Mouse (Mus musculus) limb, embryonic 10.5 days (tissue): ENCODE measurements around the gene Traf1. TPM values are rescaled to one million over a fixed set of nuclear protein-coding genes. Genes with fewer than 3 reads are reported as not detected.
A peak's percentile ranks its signal among the peaks of the same experiment; 100 is the strongest.

Source experiments
- DNase-seq: peaks from one replicate; pipeline ENCODE4 v3.0.0-alpha.2; 2017; ENCODE audit warnings: low spot score
- H3K27ac ChIP-seq: fragments of 300-500 bp; sonication (generic); 2 replicates; pipeline ENCODE4 v1.5.1; 2016; ENCODE audit warnings: mild to moderate bottlenecking
- H3K27me3 ChIP-seq: fragments of 300-500 bp; sonication (generic); 2 replicates; pipeline ENCODE4 v1.6.1; 2016; ENCODE audit warnings: low read depth, mild to moderate bottlenecking; ENCODE audit not compliant: poor library complexity, severe bottlenecking
- H3K36me3 ChIP-seq: fragments of 300-500 bp; sonication (generic); 2 replicates; pipeline ENCODE4 v1.6.1; 2016; ENCODE audit warnings: mild to moderate bottlenecking, moderate library complexity
- H3K4me1 ChIP-seq: fragments of 300-500 bp; sonication (generic); 2 replicates; pipeline ENCODE4 v1.6.1; 2016
- H3K4me3 ChIP-seq: fragments of 300-500 bp; sonication (generic); 2 replicates; pipeline ENCODE4 v1.5.1; 2016; ENCODE audit warnings: mild to moderate bottlenecking, moderate library complexity
- H3K9me3 ChIP-seq: fragments of 300-500 bp; sonication (generic); replicated peaks from 2 replicates; pipeline ENCODE4 v1.6.1; 2016; ENCODE audit warnings: mild to moderate bottlenecking
- WGBS: fragments of 180-500 bp; shearing (Covaris S2); methylation state at CpG from one replicate; pipeline ENCODE4 v1.1.7; 2016; 5-methylcytosine and 5-hydroxymethylcytosine counted together
- polyA plus RNA-seq: library from polyadenylated mRNA; unstranded; fragments of >200 nt; fragmentation: Nextera tagmentation; extraction: Ambion mirVana; gene quantifications from 2 replicates; pipeline ENCODE4 v1.2.1, GENCODE M21; 2016

The Traf1 gene
- polyA plus RNA-seq: not detected in 2 replicates

DNA sequence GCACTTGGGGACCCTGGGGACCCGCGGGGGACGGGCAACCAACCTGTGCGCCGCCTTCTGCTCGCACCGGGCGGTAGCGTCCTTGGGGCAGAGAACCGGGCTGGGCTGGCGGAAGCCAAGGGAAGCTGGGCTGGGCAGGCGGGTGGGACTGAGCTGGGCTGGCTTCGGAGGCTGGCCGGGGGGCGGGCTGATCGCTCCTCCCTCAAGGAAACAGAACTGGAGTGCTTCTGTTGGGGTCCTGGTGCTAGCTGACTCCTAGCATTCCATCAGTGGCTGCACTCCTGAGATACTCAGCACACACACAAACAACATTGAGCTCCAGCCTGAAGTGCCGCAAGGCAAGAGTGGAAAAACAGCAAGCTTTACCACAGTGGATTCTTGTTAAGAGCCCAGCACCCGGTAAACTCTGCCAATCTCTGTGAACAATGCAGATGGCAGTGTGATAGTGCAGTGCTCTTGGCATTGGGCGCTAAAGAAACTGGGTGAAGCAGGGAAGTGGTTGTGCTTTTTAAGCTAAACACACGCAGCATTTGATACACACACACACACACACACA is at the start of gene Traf1:
Gene Traf1 (minus strand): TSS at position 292 of the 556 bp plus-strand sequence.
- WGBS: 15% methylated on average over 20 of the region's 20 CpGs
- H3K27ac ChIP-seq: peak within 1 kb of the TSS; percentile 66
- no peaks in the 10 kb centered on the region for H3K9me3 ChIP-seq
- peaks cover 25% of the 10 kb centered on the region for H3K27me3 ChIP-seq
- peaks cover 27% of the 10 kb centered on the region for H3K4me1 ChIP-seq
- H3K36me3 ChIP-seq: no peaks in the 10 kb centered on the region
- peak within 1 kb of the TSS; percentile 38 for H3K4me3 ChIP-seq
- DNase-seq: no peak

DNA sequence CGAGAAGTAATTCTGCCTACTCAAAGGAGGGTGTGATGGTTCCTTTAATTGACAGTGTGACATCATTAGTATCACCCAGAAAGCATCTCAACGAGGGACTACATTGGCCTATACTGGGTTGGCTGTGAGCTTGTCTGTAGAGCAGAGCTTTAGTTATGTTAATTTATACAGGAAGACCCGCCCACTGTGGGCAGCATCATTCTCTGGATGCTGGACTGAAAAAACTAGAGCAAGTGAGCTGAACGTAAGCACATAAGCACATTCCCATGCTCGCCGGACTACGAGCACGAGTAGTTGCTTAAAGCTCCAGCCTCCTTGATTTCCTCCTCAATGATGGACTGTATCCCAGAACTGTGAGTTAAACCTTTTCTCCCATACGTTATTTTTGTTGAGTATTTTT is 37.4 kb upstream of the Traf1 start:
- 84% methylated on average over 9 of the region's 9 CpGs for WGBS
- no peaks in the 10 kb centered on the region for H3K9me3 ChIP-seq

DNA sequence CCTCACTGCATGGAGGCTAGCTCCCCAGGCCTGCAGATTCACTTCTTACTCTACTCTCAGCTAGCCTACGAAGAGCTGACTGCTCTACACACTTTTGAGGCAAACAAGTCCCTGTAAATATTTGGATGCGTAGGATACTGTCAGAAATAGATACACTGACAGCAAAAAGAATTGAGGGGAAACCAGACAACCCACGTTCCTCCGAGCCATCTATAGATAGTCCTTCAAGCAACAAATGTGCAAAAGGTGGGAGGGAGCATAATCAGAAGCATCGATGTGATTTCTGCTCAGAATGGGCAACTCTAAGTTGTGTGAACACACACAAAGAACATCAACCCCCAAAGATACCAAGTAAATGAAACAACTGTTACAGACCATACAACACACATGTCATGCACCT is 34.9 kb upstream of the Traf1 start:
- H3K4me3 ChIP-seq: no peak overlapping the region
- H3K27me3 ChIP-seq: 0 out of 2 replicates have a peak, but pooled peaks cover 10% of the 10 kb centered on the region
- H3K9me3 ChIP-seq: no peaks in the 10 kb centered on the region
- 93% methylated on average over 5 of the region's 5 CpGs for WGBS
- H3K27ac ChIP-seq: no peak overlapping the region
- DNase-seq: no peak
- peaks cover 10% of the 10 kb centered on the region; the same call in 1 of the 2 replicates for H3K4me1 ChIP-seq
- no peaks in the 10 kb centered on the region for H3K36me3 ChIP-seq

More for the DNA sequence above, 37.4 kb upstream of the Traf1 start:
- no peak overlapping the region for H3K4me3 ChIP-seq
- no peak for DNase-seq
- no peaks in the 10 kb centered on the region for H3K36me3 ChIP-seq
- H3K4me1 ChIP-seq: no peaks in the 10 kb centered on the region
- no peak overlapping the region for H3K27ac ChIP-seq
- H3K27me3 ChIP-seq: no peaks in the 10 kb centered on the region

DNA sequence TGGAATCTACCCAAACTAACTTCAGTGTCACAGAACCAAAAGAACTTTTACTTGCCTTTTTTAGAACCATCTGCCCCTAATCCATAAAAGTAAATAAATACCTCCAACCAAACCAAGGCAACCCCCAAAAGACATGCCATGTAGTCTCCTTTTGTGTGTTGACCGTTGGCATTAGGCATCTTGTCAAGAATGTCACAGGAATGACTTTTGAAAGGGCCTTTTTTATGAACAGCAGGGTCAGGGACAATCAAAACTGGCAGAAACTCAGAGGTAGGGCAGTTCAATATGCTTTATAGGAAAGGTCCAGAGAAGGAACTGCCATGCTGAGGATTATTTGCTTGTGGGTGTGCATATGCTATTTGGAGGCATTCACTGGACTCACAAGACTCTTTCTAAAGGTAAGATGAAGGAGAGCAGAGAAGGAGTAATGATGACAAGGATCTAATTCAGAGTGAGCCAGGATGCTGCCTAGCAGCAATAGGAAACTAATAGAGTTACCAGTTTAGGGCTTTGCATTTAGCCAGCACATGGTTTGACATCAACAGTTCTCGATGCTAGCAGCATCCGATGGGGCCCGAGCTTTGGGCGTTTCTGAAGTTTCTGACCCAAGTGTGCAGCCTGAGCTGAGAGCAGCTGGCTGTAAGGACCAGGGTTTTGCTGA is 32.3 kb upstream of the Traf1 start:
- H3K9me3 ChIP-seq: no peaks in the 10 kb centered on the region
- H3K36me3 ChIP-seq: no peaks in the 10 kb centered on the region
- 0 out of 2 replicates have a peak, but pooled peaks cover 10% of the 10 kb centered on the region for H3K27me3 ChIP-seq
- no peak for DNase-seq
- WGBS: 88% methylated on average over 5 of the region's 5 CpGs
- H3K4me3 ChIP-seq: no peak overlapping the region
- peaks cover 10% of the 10 kb centered on the region; the same call in 1 of the 2 replicates for H3K4me1 ChIP-seq
- no peak overlapping the region for H3K27ac ChIP-seq

DNA sequence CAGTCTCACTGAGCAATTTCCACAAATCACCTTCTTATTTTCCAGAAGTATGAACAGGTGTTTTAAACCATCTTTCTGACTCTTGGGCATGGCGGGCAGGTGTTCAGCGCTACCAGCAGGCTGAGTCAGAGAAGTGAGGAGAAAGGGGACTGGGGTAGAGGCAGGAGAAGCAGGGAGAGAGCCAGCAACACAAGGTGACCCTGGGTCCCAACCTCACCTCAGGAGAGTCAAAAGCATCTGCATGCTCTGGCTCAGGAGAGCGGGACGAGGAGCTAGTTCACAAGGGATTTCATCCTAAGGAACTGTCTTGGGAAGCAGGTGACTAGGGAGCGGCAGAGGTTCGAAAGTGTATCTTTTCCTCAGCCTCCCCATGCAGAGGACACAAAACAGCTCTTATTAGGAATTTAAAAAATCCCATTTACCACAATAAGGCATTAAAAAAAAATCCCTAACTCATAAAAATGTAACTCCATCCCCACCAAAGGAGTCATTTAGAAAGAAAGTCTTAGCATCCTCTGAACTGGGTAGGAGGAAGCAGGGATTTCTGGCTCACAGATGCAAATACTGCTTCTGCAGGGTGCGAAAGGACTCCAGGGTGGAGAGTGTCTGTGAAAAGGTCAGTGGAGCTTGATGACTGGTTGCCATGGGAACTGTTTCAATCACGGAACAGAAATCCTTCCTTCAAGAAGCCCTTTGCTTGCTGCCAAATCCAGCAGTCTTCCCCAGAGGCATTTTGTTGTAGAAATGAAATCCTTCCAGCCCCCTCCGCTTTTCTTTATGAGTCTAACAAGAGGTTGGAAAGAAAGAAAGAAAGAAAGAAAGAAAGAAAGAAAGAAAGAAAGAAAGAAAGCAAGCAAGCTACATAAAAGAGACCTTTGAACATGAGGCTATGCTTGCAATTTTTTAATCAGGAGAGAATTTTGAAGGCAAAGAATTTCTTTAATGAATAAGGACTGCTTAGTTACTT is 31.4 kb upstream of the Traf1 start:
- WGBS: 14% methylated on average over 9 of the region's 9 CpGs
- no peaks in the 10 kb centered on the region for H3K36me3 ChIP-seq
- no peak overlapping the region for H3K4me3 ChIP-seq
- 0 out of 2 replicates have a peak, but pooled peaks cover 10% of the 10 kb centered on the region for H3K27me3 ChIP-seq
- no peaks in the 10 kb centered on the region for H3K9me3 ChIP-seq
- no peak for DNase-seq
- H3K4me1 ChIP-seq: peaks cover 10% of the 10 kb centered on the region; the same call in 1 of the 2 replicates
- no peak overlapping the region for H3K27ac ChIP-seq

DNA sequence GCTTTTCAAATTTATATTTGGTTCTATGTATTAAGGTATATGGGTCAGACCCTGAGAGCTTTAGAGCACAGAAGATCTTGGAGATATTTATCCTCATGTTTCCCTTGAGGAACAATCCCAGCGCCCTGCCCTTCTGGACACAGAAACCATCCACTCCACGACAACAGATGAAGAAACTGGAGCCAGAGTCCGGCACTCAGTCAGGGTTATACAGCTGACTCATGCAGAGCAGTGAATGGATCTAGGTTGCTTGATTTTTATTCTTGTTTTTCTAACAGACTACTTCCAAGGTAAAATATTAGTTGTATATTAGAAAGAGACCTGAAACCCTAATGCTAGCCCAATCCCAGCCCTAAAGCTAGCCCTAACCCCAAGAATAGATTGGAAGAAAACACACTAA is 30.4 kb upstream of the Traf1 start:
- H3K9me3 ChIP-seq: no peaks in the 10 kb centered on the region
- no peak for DNase-seq
- no peaks in the 10 kb centered on the region for H3K36me3 ChIP-seq
- H3K4me3 ChIP-seq: no peak overlapping the region
- no peak overlapping the region for H3K27ac ChIP-seq
- 79% methylated on average over 3 of the region's 3 CpGs for WGBS
- 0 out of 2 replicates have a peak, but pooled peaks cover 10% of the 10 kb centered on the region for H3K27me3 ChIP-seq
- H3K4me1 ChIP-seq: peaks cover 10% of the 10 kb centered on the region; the same call in 1 of the 2 replicates

DNA sequence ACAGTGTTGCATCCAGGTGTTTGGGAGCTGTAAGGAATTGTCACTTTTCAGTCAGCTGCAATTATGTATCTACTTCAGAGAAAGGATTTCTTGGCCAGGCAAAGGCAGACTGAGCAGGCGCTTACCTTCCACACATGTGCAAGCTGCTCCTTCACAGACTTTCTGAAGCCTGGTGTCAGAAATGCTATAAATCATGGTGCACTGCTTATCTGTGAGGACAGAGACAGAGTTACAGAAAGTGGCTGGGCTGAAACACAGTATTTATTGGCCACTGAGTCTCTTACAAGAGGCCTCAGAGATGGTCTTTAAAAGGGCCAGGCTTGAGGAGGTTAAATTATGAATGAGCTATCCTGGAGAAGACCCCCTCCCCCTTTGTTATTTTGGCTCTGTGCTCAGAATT is 28.2 kb upstream of the Traf1 start:
- Histone ChIP-seq H3K27me3 (0 out of 2 replicates have a peak, but pooled peaks cover 10% of the 10 kb centered on the region), H3K27ac (no peak overlapping the region), H3K36me3 (no peaks in the 10 kb centered on the region), H3K9me3 (no peaks in the 10 kb centered on the region), H3K4me3 (no peak overlapping the region), H3K4me1 (peaks cover 10% of the 10 kb centered on the region; the same call in 1 of the 2 replicates)
- 62% methylated on average over 1 of the region's 1 CpGs for WGBS
- DNase-seq: no peak

DNA sequence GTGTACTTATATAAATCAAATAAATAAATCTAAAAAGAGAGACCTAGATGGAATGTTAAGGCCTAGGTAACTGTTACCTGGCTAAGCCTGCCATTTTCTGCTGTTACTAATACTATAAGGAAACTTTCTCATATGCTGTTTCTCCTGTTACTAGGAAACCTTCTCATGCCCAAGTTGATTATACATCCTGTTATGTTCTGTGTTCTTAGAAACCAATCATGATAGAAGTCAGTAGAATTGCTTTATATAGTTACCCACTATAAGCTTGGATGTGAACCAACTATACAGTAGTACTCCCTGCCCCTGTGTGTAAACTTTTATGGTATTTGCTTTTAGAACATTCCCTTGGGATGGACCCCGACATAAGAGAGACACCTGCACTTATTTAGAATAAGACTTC is 26.0 kb upstream of the Traf1 start:
- DNase-seq: no peak
- Histone ChIP-seq H3K36me3 (no peaks in the 10 kb centered on the region), H3K27me3 (0 out of 2 replicates have a peak, but pooled peaks cover 7% of the 10 kb centered on the region), H3K27ac (no peak overlapping the region), H3K9me3 (no peaks in the 10 kb centered on the region), H3K4me1 (peaks cover 9% of the 10 kb centered on the region; the same call in 1 of the 2 replicates), H3K4me3 (no peak overlapping the region)
- WGBS: 97% methylated on average over 1 of the region's 1 CpGs

DNA sequence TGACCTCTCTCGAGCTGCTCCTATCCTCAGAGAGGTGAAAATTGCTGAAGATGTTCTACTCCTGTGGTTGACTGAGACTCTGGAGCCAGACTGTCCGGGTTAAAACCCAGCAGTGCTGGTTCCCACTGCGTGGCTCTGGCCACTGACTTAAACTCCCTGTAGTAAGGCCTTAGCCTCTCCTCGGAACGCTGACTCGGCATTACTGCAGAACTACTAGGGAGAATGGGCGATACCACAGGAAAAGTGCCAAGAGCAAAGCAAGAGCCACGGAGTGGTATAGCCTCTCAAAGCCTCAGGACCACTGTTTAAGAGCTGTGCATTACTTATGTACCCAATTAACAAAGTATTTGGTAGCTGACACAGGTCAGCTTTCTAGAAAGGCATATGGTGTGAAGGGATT is 23.3 kb upstream of the Traf1 start:
- H3K4me1 ChIP-seq: peaks cover 25% of the 10 kb centered on the region
- DNase-seq: no peak
- no peaks in the 10 kb centered on the region for H3K9me3 ChIP-seq
- H3K27me3 ChIP-seq: no peaks in the 10 kb centered on the region
- H3K4me3 ChIP-seq: no peak overlapping the region
- H3K27ac ChIP-seq: no peak overlapping the region
- H3K36me3 ChIP-seq: no peaks in the 10 kb centered on the region
- WGBS: 86% methylated on average over 8 of the region's 8 CpGs

DNA sequence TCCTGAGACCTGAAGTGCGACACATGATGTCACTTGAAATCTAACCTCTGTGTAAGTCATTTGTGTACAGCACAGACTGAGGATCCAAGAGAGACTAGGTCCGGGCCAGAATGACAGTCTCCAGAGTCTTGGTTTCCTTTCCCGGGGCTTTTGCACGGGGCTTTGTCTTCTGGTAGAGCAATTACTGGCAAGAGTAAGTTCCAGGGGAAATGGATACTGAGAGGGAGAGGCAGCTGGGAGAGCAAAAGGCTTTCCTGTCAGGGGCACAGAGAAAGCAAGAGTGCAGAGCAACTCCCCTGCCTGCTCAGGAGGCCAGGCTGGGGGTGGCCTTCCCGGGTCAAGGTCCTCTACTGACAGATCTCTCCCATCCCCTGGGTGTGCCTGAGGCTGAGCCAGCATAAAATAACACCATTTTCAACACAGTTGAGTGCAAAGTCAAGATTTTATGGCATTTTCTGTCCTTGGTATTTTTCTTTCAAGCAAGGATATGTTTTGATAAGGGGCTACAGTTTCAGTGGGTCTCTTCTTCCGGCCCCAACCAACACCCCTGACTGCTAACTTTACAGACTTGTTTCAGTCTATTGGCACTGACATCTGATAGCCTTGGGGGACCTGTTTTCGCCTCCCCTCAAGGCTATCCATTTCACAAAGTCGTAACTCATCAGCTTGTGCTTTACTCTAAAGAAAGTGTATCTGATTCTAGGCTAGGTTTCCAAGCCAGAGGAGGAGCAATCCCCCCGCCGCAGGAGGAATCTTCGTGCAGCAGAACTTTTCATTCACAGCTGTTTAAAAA is 21.5 kb upstream of the Traf1 start:
- no peak for DNase-seq
- Histone ChIP-seq H3K9me3 (no peaks in the 10 kb centered on the region), H3K27ac (peak overlapping the region; percentile 2; the same call in 1 of the 2 replicates), H3K4me1 (peaks cover 25% of the 10 kb centered on the region), H3K27me3 (no peaks in the 10 kb centered on the region), H3K4me3 (no peak overlapping the region), H3K36me3 (no peaks in the 10 kb centered on the region)
- 57% methylated on average over 11 of the region's 11 CpGs for WGBS

DNA sequence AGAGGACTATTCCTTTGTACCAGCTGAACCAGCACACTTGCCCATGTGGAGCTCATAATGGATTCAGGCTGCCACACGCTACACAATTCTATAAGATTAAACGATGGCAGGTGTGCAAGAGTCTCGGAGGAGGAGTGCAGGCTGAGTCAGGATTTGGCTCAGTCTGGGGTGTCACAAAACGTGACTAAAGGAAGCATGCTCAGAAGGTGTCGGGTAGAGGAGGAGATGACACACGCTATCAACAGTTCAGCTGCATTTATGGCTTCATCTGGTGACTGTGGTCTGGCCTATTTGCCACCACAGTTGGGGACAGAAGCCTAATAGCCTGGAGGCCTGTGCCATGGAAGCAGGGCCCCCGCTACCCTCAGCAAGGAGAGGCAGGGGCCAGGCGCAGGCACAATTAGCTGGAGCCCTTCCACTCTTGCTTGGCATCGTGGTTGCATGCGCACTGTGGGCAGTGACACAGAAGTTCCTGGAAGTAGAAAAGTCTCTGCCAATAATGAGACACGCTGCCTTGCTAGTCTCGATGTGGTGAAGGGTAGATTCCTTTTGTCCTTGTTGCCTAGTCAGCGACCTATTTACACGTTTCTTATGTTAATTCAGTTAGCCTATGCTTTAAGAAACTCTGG is 20.6 kb upstream of the Traf1 start:
- H3K4me3 ChIP-seq: no peak overlapping the region
- peaks cover 25% of the 10 kb centered on the region for H3K4me1 ChIP-seq
- H3K36me3 ChIP-seq: no peaks in the 10 kb centered on the region
- no peak for DNase-seq
- H3K27me3 ChIP-seq: no peaks in the 10 kb centered on the region
- no peaks in the 10 kb centered on the region for H3K9me3 ChIP-seq
- H3K27ac ChIP-seq: peak overlapping the region; percentile 2; the same call in 1 of the 2 replicates
- 67% methylated on average over 14 of the region's 14 CpGs for WGBS
